8 mouse cellular contexts compared by ENCODE assay signal in genomic region chr15:51696344-51697016, GRCm38 (mm10).
DNase-seq lines count a peak whose midpoint lies in the region; ATAC-seq and TF ChIP-seq lines count a peak whose summit lies in the region.

No protein-coding gene starts in this region.

- no peaks in the 10 kb centered on the region for H3K9me3 ChIP-seq in liver, embryonic 11.5 days (ENCODE audit: control insufficient read depth, low read length)
- H3K9me3 ChIP-seq in midbrain, postnatal 0 days (ENCODE audit: low read length), result no peaks in the 10 kb centered on the region

- H3K4me2 ChIP-seq in liver, embryonic 11.5 days, result no peak overlapping the region
- no peak overlapping the region for H3K4me2 ChIP-seq in midbrain, postnatal 0 days (ENCODE audit: low read depth, low read length, poor library complexity, severe bottlenecking)

- no peak overlapping the region for H3K4me3 ChIP-seq in liver, adult 2 months (ENCODE audit: insufficient read depth, low read depth, low read length)
- H3K4me3 ChIP-seq in liver, embryonic 11.5 days (ENCODE audit: low read depth, low read length), result no peak overlapping the region
- no peak overlapping the region for H3K4me3 ChIP-seq in midbrain, postnatal 0 days (ENCODE audit: low read depth, low read length)

- WGBS in liver, adult 2 months, result 61% methylated on average over 11 of the region's 11 CpGs
- 75% methylated on average over 11 of the region's 11 CpGs for WGBS in liver, embryonic 11.5 days
- WGBS in midbrain, postnatal 0 days, result 44% methylated on average over 11 of the region's 11 CpGs

- peak; percentile 82 for TF ChIP-seq CTCF in liver, adult 2 months (IDR thresholded peaks at IDR 0.05; ENCODE audit: low read depth, low read length)
- TF ChIP-seq CTCF in midbrain, postnatal 0 days (IDR thresholded peaks at IDR 0.05), result peak; percentile 60

- no peak for TF ChIP-seq POLR2A in liver, adult 2 months (IDR thresholded peaks at IDR 0.05; ENCODE audit: extremely low read depth, insufficient read depth, low read length)

- no peaks in the 10 kb centered on the region for H3K36me3 ChIP-seq in liver, adult 2 months (ENCODE audit: control insufficient read depth, insufficient read depth, low read length)
- no peaks in the 10 kb centered on the region for H3K36me3 ChIP-seq in liver, embryonic 11.5 days (ENCODE audit: control insufficient read depth, insufficient read depth, low read length)
- H3K36me3 ChIP-seq in midbrain, postnatal 0 days (ENCODE audit: insufficient read depth, low read length), result no peaks in the 10 kb centered on the region

- no peak for ATAC-seq in liver, embryonic 11.5 days (replicated peaks; ENCODE audit: low FRiP score)
- no peak; the same call in 1 of the 2 replicates for ATAC-seq in midbrain, postnatal 0 days (ENCODE audit: low FRiP score)

- no peak overlapping the region for H3K27ac ChIP-seq in liver, adult 2 months (replicated peaks; ENCODE audit: insufficient read depth, low read depth, low read length)
- H3K27ac ChIP-seq in liver, embryonic 11.5 days (ENCODE audit: low read depth, low read length), result no peak overlapping the region
- H3K27ac ChIP-seq in midbrain, postnatal 0 days (ENCODE audit: low read depth, low read length), result no peak overlapping the region

- no peak overlapping the region for H3K9ac ChIP-seq in liver, adult 2 months (ENCODE audit: low read depth, low read length)
- no peak overlapping the region for H3K9ac ChIP-seq in liver, embryonic 11.5 days (ENCODE audit: low read depth, low read length)
- no peak overlapping the region for H3K9ac ChIP-seq in midbrain, postnatal 0 days (replicated peaks; ENCODE audit: low read length, poor library complexity, severe bottlenecking)

- peak; percentile 26 for DNase-seq in liver, adult 2 months (ENCODE audit: extremely low read depth, low read depth, low spot score)
- no peak for DNase-seq in liver, embryonic 11.5 days (ENCODE audit: low spot score)
- DNase-seq in MN1 (ENCODE audit: low spot score), result peak; percentile 69
- DNase-seq in c-Kit-positive CD71-positive TER-119-negative erythroid progenitor cells, embryonic 14.5 days (ENCODE audit: low read depth), result peak; percentile 25
- DNase-seq in gastrocnemius, postnatal 25 days, result peak; percentile 42
- peak; percentile 18 to 27 for DNase-seq in layer of hippocampus, postnatal 36 days
- DNase-seq in midbrain, postnatal 0 days (ENCODE audit: low spot score), result peak; percentile 70
- DNase-seq in embryo, embryonic 11 days, result no peak

- H3K27me3 ChIP-seq in liver, adult 2 months (ENCODE audit: control insufficient read depth, insufficient read depth, low read length), result no peaks in the 10 kb centered on the region
- H3K27me3 ChIP-seq in liver, embryonic 11.5 days (replicated peaks; ENCODE audit: control insufficient read depth, insufficient read depth, low read length), result no peaks in the 10 kb centered on the region
- no peaks in the 10 kb centered on the region for H3K27me3 ChIP-seq in midbrain, postnatal 0 days (ENCODE audit: insufficient read depth, low read length)

- H3K79me2 ChIP-seq in liver, adult 2 months (ENCODE audit: control insufficient read depth, insufficient read depth, low read length), result no peaks in the 10 kb centered on the region

- no peaks in the 10 kb centered on the region for H3K4me1 ChIP-seq in liver, adult 2 months (ENCODE audit: control insufficient read depth, insufficient read depth, low read length)
- H3K4me1 ChIP-seq in liver, embryonic 11.5 days (replicated peaks; ENCODE audit: control insufficient read depth, insufficient read depth, low read length), result no peaks in the 10 kb centered on the region
- no peaks in the 10 kb centered on the region for H3K4me1 ChIP-seq in midbrain, postnatal 0 days (ENCODE audit: insufficient read depth, low read length)

Comparison
In these comparisons a context has a peak if more than half of its experiments do, and no peak if none do; other contexts are left out.
1. DNase-seq: peak in liver, adult 2 months (single experiment), MN1 (single experiment), c-Kit-positive CD71-positive TER-119-negative erythroid progenitor cells, embryonic 14.5 days (single experiment), gastrocnemius, postnatal 25 days (single experiment), layer of hippocampus, postnatal 36 days (2 of 2) and midbrain, postnatal 0 days (single experiment); none in liver, embryonic 11.5 days (single experiment) and embryo, embryonic 11 days (single experiment).